Mouse (Mus musculus): ENCODE results near the gene Gm10638.

DNA sequence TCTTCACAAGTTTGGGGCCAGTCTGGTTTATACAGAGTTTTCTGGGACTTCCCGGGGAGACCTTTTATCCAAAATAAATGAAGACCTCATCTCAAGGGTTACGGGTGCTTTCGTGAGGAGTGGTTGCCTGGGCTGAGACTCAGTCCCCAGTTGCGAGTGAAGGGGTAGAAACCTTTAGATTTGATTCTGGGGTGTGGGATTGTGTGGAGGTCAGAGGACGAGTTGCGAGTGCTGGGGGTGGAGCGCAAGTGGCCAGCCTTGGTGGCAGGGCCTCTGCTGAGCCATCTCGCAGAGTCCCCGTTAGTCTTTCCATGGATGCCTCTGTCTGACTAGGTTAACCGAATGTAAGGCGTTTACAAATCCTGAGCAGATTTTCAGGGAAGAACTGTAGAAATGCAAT is 1.0 kb downstream of the Gm10638 start:
- TF ChIP-seq CTCF (IDR thresholded peaks at IDR 0.05; ENCODE audit: control insufficient read depth, insufficient read depth, insufficient read length) (no peak), USF1 (IDR thresholded peaks at IDR 0.05; ENCODE audit: low read depth) (no peak)
